Comparison of ENCODE assay signal across 9 mouse cellular contexts in genomic region chr9:119100177-119100898, GRCm38 (mm10). TPM values are rescaled to one million over a fixed set of nuclear protein-coding genes. Genes with fewer than 3 reads are reported as not detected.
DNase-seq lines count a peak whose midpoint lies in the region; ATAC-seq and TF ChIP-seq lines count a peak whose summit lies in the region.
"Had no signal": no experiment of that assay in that cellular context is flagged by ENCODE, and none has a peak within 500 bp of the region (broad histone marks: within the 10 kb centered on the region; RNA-seq: fewer than 3 reads in every experiment).

No protein-coding gene starts in this region.

- no peak overlapping the region for H3K27ac ChIP-seq in forebrain, postnatal 0 days (ENCODE audit: low read depth, low read length)
- no peak overlapping the region for H3K27ac ChIP-seq in forebrain, embryonic 15.5 days (replicated peaks)
- H3K27ac ChIP-seq in lung, embryonic 14.5 days (ENCODE audit: low read depth) = no peak overlapping the region
- no peak overlapping the region for H3K27ac ChIP-seq in kidney, postnatal 0 days
- no peak overlapping the region for H3K27ac ChIP-seq in testis, adult 2 months (ENCODE audit: control insufficient read depth, insufficient read depth, low read depth, low read length)

- no peak for TF ChIP-seq POLR2A in lung, adult 2 months (IDR thresholded peaks at IDR 0.05; ENCODE audit: borderline replicate concordance, extremely low read depth, low read depth, low read length)
- TF ChIP-seq POLR2A in testis, adult 2 months (IDR thresholded peaks at IDR 0.05; ENCODE audit: control insufficient read depth, low read depth, low read length) = no peak

- peaks cover 8% of the 10 kb centered on the region; the same call in 1 of the 2 replicates for H3K27me3 ChIP-seq in forebrain, postnatal 0 days (ENCODE audit: insufficient read depth, low read length)
- H3K27me3 ChIP-seq in forebrain, embryonic 15.5 days = no peaks in the 10 kb centered on the region; the same call in 1 of the 2 replicates
- H3K27me3 ChIP-seq in lung, embryonic 14.5 days (ENCODE audit: insufficient read depth, low read length) = 0 out of 2 replicates have a peak, but pooled peaks cover 4% of the 10 kb centered on the region
- H3K27me3 ChIP-seq in kidney, postnatal 0 days (ENCODE audit: insufficient read depth, low read length) = no peaks in the 10 kb centered on the region; the same call in 1 of the 2 replicates
- no peaks in the 10 kb centered on the region for H3K27me3 ChIP-seq in testis, adult 2 months (ENCODE audit: control insufficient read depth, insufficient read depth, low read length)

- 0 out of 2 replicates have a peak, but pooled peaks have one; percentile 11 for TF ChIP-seq CTCF in forebrain, postnatal 0 days (IDR thresholded peaks at IDR 0.05; ENCODE audit: low read depth)
- peak; percentile 25 for TF ChIP-seq CTCF in lung, embryonic 14.5 days (IDR thresholded peaks at IDR 0.05; ENCODE audit: low read depth)
- no peak for TF ChIP-seq CTCF in lung, adult 2 months (IDR thresholded peaks at IDR 0.05; ENCODE audit: insufficient read depth, low read length)
- TF ChIP-seq CTCF in kidney, postnatal 0 days (IDR thresholded peaks at IDR 0.05; ENCODE audit: low read depth) = 0 out of 2 replicates have a peak, but pooled peaks have one; percentile 8
- TF ChIP-seq CTCF in testis, adult 2 months (IDR thresholded peaks at IDR 0.05; ENCODE audit: control insufficient read depth, insufficient read depth, insufficient replicate concordance, low read depth, low read length) = no peak

- DNase-seq in forebrain, postnatal 0 days = no peak
- DNase-seq in lung, embryonic 14.5 days = peak; percentile 48
- no peak for DNase-seq in lung, adult 2 months
- no peak for DNase-seq in kidney, postnatal 0 days (ENCODE audit: low spot score)
- no peak for DNase-seq in c-Kit-positive CD71-positive TER-119-positive erythroid progenitor cells, embryonic 14.5 days (ENCODE audit: low spot score)
- no peak for DNase-seq in spleen, adult 12 weeks (ENCODE audit: low spot score)

- no peaks in the 10 kb centered on the region for H3K36me3 ChIP-seq in forebrain, postnatal 0 days (ENCODE audit: insufficient read depth)
- no peaks in the 10 kb centered on the region for H3K36me3 ChIP-seq in forebrain, embryonic 15.5 days
- no peaks in the 10 kb centered on the region for H3K36me3 ChIP-seq in lung, embryonic 14.5 days (ENCODE audit: insufficient read depth)
- H3K36me3 ChIP-seq in kidney, postnatal 0 days (ENCODE audit: insufficient read depth, low read length) = no peaks in the 10 kb centered on the region
- H3K36me3 ChIP-seq in testis, adult 2 months (ENCODE audit: control insufficient read depth, insufficient read depth, low read length) = no peaks in the 10 kb centered on the region; the same call in 1 of the 2 replicates

- no peak for ATAC-seq in forebrain, postnatal 0 days
- ATAC-seq in forebrain, embryonic 15.5 days (replicated peaks) = no peak
- ATAC-seq in lung, embryonic 14.5 days (ENCODE audit: insufficient read depth) = no peak
- 0 out of 2 replicates have a peak, but pooled peaks have one; percentile 34 for ATAC-seq in kidney, postnatal 0 days (replicated peaks; ENCODE audit: low FRiP score, low read depth)

- H3K9ac ChIP-seq in forebrain, postnatal 0 days = no peak overlapping the region
- no peak overlapping the region for H3K9ac ChIP-seq in forebrain, embryonic 15.5 days (replicated peaks)
- H3K9ac ChIP-seq in lung, embryonic 14.5 days = no peak overlapping the region
- no peak overlapping the region for H3K9ac ChIP-seq in kidney, postnatal 0 days (ENCODE audit: low read depth, low read length)

- no peaks in the 10 kb centered on the region for H3K9me3 ChIP-seq in forebrain, postnatal 0 days (ENCODE audit: low read length)
- H3K9me3 ChIP-seq in forebrain, embryonic 15.5 days = no peaks in the 10 kb centered on the region
- H3K9me3 ChIP-seq in lung, embryonic 14.5 days (ENCODE audit: low read depth, low read length) = no peaks in the 10 kb centered on the region
- no peaks in the 10 kb centered on the region for H3K9me3 ChIP-seq in kidney, postnatal 0 days (replicated peaks; ENCODE audit: low read length)

- WGBS in forebrain, postnatal 0 days = 20% methylated on average over 15 of the region's 15 CpGs
- 18% methylated on average over 15 of the region's 15 CpGs for WGBS in forebrain, embryonic 15.5 days
- WGBS in lung, embryonic 14.5 days = 8% methylated on average over 15 of the region's 15 CpGs
- 15% methylated on average over 15 of the region's 15 CpGs for WGBS in lung, adult 2 months
- 16% methylated on average over 15 of the region's 15 CpGs for WGBS in kidney, postnatal 0 days

- peaks cover 4% of the 10 kb centered on the region; the same call in 1 of the 2 replicates for H3K4me1 ChIP-seq in forebrain, postnatal 0 days (ENCODE audit: insufficient read depth)
- peaks cover 8% of the 10 kb centered on the region for H3K4me1 ChIP-seq in forebrain, embryonic 15.5 days
- H3K4me1 ChIP-seq in lung, embryonic 14.5 days (ENCODE audit: insufficient read depth) = no peaks in the 10 kb centered on the region
- H3K4me1 ChIP-seq in lung, adult 2 months (ENCODE audit: control insufficient read depth, insufficient read depth, low read length) = no peaks in the 10 kb centered on the region
- no peaks in the 10 kb centered on the region for H3K4me1 ChIP-seq in kidney, postnatal 0 days (replicated peaks; ENCODE audit: insufficient read depth, low read length)
- H3K4me1 ChIP-seq in testis, adult 2 months (ENCODE audit: control insufficient read depth, insufficient read depth, low read length) = peaks cover 21% of the 10 kb centered on the region

- no peak overlapping the region for H3K4me3 ChIP-seq in forebrain, postnatal 0 days (ENCODE audit: low read depth, low read length)
- no peak overlapping the region for H3K4me3 ChIP-seq in forebrain, embryonic 15.5 days
- H3K4me3 ChIP-seq in lung, embryonic 14.5 days (ENCODE audit: low read depth, low read length) = no peak overlapping the region
- H3K4me3 ChIP-seq in lung, adult 2 months (replicated peaks; ENCODE audit: extremely low read depth, low read depth, low read length) = no peak overlapping the region
- no peak overlapping the region for H3K4me3 ChIP-seq in kidney, postnatal 0 days (replicated peaks; ENCODE audit: low read depth, low read length)
- H3K4me3 ChIP-seq in testis, adult 2 months (ENCODE audit: control insufficient read depth, low read depth, low read length) = peak overlapping the region; percentile 61

- H3K4me2 ChIP-seq in forebrain, postnatal 0 days (ENCODE audit: low read depth) = no peak overlapping the region
- no peak overlapping the region for H3K4me2 ChIP-seq in forebrain, embryonic 15.5 days (replicated peaks)
- no peak overlapping the region for H3K4me2 ChIP-seq in lung, embryonic 14.5 days
- no peak overlapping the region for H3K4me2 ChIP-seq in kidney, postnatal 0 days (ENCODE audit: low read length)

RNA-seq across cellular contexts. Expression of gene Dlec1, which starts 1.9 kb away (rescaled TPM):
- total RNA-seq in forebrain, postnatal 0 days (2014; rRNA removed) = 0.85 and 2.0 TPM in 2 replicates
- polyA plus RNA-seq in forebrain, postnatal 0 days (2015; fragmentation: Nextera tagmentation; extraction: Ambion mirVana) = 0.40 and 0.42 TPM in 2 replicates
- polyA plus RNA-seq in forebrain, embryonic 15.5 days (2015; fragmentation: Nextera tagmentation; extraction: Ambion mirVana) = 0.36 and 1.00 TPM in 2 replicates
- 1.0 and 1.1 TPM in 2 replicates for polyA plus RNA-seq in lung, embryonic 14.5 days (2014; fragmentation: Nextera tagmentation; extraction: Ambion mirVana)
- polyA plus RNA-seq in lung, adult 2 months (2012; rRNA removed) = 5.1 and 5.5 TPM in 2 replicates
- 6.4 and 6.6 TPM in 2 replicates for polyA plus RNA-seq in kidney, postnatal 0 days (2015; fragmentation: Nextera tagmentation; extraction: Ambion mirVana)
- 24.9 and 26.2 TPM in 2 replicates for polyA plus RNA-seq in testis, adult 2 months (2012; rRNA removed)

RNA-seq across cellular contexts. Expression of gene Plcd1, which starts 7.0 kb away (rescaled TPM):
- total RNA-seq in forebrain, postnatal 0 days (2014; rRNA removed) = 9.6 and 16.1 TPM in 2 replicates
- polyA plus RNA-seq in forebrain, postnatal 0 days (2015; fragmentation: Nextera tagmentation; extraction: Ambion mirVana) = 8.2 and 11.3 TPM in 2 replicates
- 11.7 and 14.6 TPM in 2 replicates for polyA plus RNA-seq in forebrain, embryonic 15.5 days (2015; fragmentation: Nextera tagmentation; extraction: Ambion mirVana)
- polyA plus RNA-seq in lung, embryonic 14.5 days (2014; fragmentation: Nextera tagmentation; extraction: Ambion mirVana) = 13.2 and 14.9 TPM in 2 replicates
- 19.8 and 37.3 TPM in 2 replicates for polyA plus RNA-seq in lung, adult 2 months (2012; rRNA removed)
- polyA plus RNA-seq in kidney, postnatal 0 days (2015; fragmentation: Nextera tagmentation; extraction: Ambion mirVana) = 17.3 and 17.8 TPM in 2 replicates
- polyA plus RNA-seq in testis, adult 2 months (2012; rRNA removed) = 13.4 and 13.9 TPM in 2 replicates

RNA-seq across cellular contexts. Expression of gene Vill, which starts 47.8 kb away (rescaled TPM):
- total RNA-seq in forebrain, postnatal 0 days (2014; rRNA removed) = 3.3 and 6.5 TPM in 2 replicates
- polyA plus RNA-seq in forebrain, postnatal 0 days (2015; fragmentation: Nextera tagmentation; extraction: Ambion mirVana) = 2.7 and 3.8 TPM in 2 replicates
- polyA plus RNA-seq in forebrain, embryonic 15.5 days (2015; fragmentation: Nextera tagmentation; extraction: Ambion mirVana) = 2.1 and 2.7 TPM in 2 replicates
- 35.6 and 36.7 TPM in 2 replicates for polyA plus RNA-seq in lung, embryonic 14.5 days (2014; fragmentation: Nextera tagmentation; extraction: Ambion mirVana)
- polyA plus RNA-seq in lung, adult 2 months (2012; rRNA removed) = 15.4 and 20.2 TPM in 2 replicates
- 38.8 and 41.8 TPM in 2 replicates for polyA plus RNA-seq in kidney, postnatal 0 days (2015; fragmentation: Nextera tagmentation; extraction: Ambion mirVana)
- polyA plus RNA-seq in testis, adult 2 months (2012; rRNA removed) = 8.7 and 11.4 TPM in 2 replicates

RNA-seq across cellular contexts. Expression of gene Acaa1b, which starts 56.6 kb away (rescaled TPM):
- total RNA-seq in forebrain, postnatal 0 days (2014; rRNA removed) = 2.0 and 2.1 TPM in 2 replicates
- 2.2 and 2.7 TPM in 2 replicates for polyA plus RNA-seq in forebrain, postnatal 0 days (2015; fragmentation: Nextera tagmentation; extraction: Ambion mirVana)
- polyA plus RNA-seq in forebrain, embryonic 15.5 days (2015; fragmentation: Nextera tagmentation; extraction: Ambion mirVana) = 1.4 and 1.8 TPM in 2 replicates
- 0.92 and 0.95 TPM in 2 replicates for polyA plus RNA-seq in lung, embryonic 14.5 days (2014; fragmentation: Nextera tagmentation; extraction: Ambion mirVana)
- polyA plus RNA-seq in lung, adult 2 months (2012; rRNA removed) = 14.8 and 21.9 TPM in 2 replicates
- 72.8 and 79.8 TPM in 2 replicates for polyA plus RNA-seq in kidney, postnatal 0 days (2015; fragmentation: Nextera tagmentation; extraction: Ambion mirVana)
- 1.0 TPM in 2 replicates for polyA plus RNA-seq in testis, adult 2 months (2012; rRNA removed)

RNA-seq across cellular contexts. Expression of gene Gm47289, which starts 58.6 kb away (rescaled TPM):
- not detected in 2 replicates for total RNA-seq in forebrain, postnatal 0 days (2014; rRNA removed)
- not detected in 2 replicates for polyA plus RNA-seq in forebrain, postnatal 0 days (2015; fragmentation: Nextera tagmentation; extraction: Ambion mirVana)
- polyA plus RNA-seq in forebrain, embryonic 15.5 days (2015; fragmentation: Nextera tagmentation; extraction: Ambion mirVana) = not detected in 2 replicates
- polyA plus RNA-seq in lung, embryonic 14.5 days (2014; fragmentation: Nextera tagmentation; extraction: Ambion mirVana) = not detected in 2 replicates
- polyA plus RNA-seq in lung, adult 2 months (2012; rRNA removed) = not detected in 2 replicates
- not detected in 2 replicates for polyA plus RNA-seq in kidney, postnatal 0 days (2015; fragmentation: Nextera tagmentation; extraction: Ambion mirVana)
- polyA plus RNA-seq in testis, adult 2 months (2012; rRNA removed) = not detected in 2 replicates
- total RNA-seq: left cerebral cortex, postnatal 25 days had no signal

Comparison
In these comparisons a context has a peak if more than half of its experiments do, and no peak if none do; other contexts are left out.
1. CTCF ChIP-seq: peak in forebrain, postnatal 0 days (single experiment), lung, embryonic 14.5 days (single experiment) and kidney, postnatal 0 days (single experiment); none in lung, adult 2 months (single experiment) and testis, adult 2 months (single experiment).